Mouse (Mus musculus) kidney, postnatal 0 days (tissue): ENCODE measurements at regions not wholly inside any gene's neighbourhood (a gene's known extent, or its start where the extent isn't known, plus 50 kb on each side); places are given as distances from the start of the nearest gene placed in this dataset.

ENCODE experiments used
- ATAC-seq: fragments of 200-750 bp; cut with Nextera tagmentation; replicated peaks from 2 replicates; pipeline ENCODE4 v1.8.0; 2017; ENCODE audit warnings: low read depth, moderate number of reproducible peaks, moderate TSS enrichment, moderate library complexity; ENCODE audit not compliant: low FRiP score
- DNase-seq: peaks from one replicate; pipeline ENCODE4 v3.0.0-alpha.2; 2016; ENCODE audit warnings: low spot score
- H3K27ac ChIP-seq: fragments of 300-500 bp; sonication (generic); 2 replicates; pipeline ENCODE4 v1.5.1; 2014; ENCODE audit warnings: mild to moderate bottlenecking
- H3K27me3 ChIP-seq: fragments of 300-500 bp; sonication (generic); 2 replicates; pipeline ENCODE4 v1.6.1; 2014; ENCODE audit warnings: low read length, mixed read lengths; ENCODE audit not compliant: insufficient read depth
- H3K36me3 ChIP-seq: fragments of 300-500 bp; sonication (generic); 2 replicates; pipeline ENCODE4 v1.6.1; 2014; ENCODE audit warnings: low read length, mixed read lengths; ENCODE audit not compliant: insufficient read depth
- H3K4me1 ChIP-seq: fragments of 300-500 bp; sonication (generic); replicated peaks from 2 replicates; pipeline ENCODE4 v1.6.1; 2014; ENCODE audit warnings: antibody characterized with exemption, low read length, mixed read lengths; ENCODE audit not compliant: insufficient read depth
- H3K4me2 ChIP-seq: fragments of 300-500 bp; sonication (generic); 2 replicates; pipeline ENCODE4 v1.6.1; 2014; ENCODE audit warnings: mild to moderate bottlenecking, low read length, moderate library complexity, mixed read lengths
- H3K4me3 ChIP-seq: fragments of 300-500 bp; sonication (generic); replicated peaks from 2 replicates; pipeline ENCODE4 v1.5.1; 2014; ENCODE audit warnings: low read depth, low read length
- H3K9ac ChIP-seq: fragments of 300-500 bp; sonication (generic); 2 replicates; pipeline ENCODE4 v1.6.1; 2014; ENCODE audit warnings: low read depth, low read length
- H3K9me3 ChIP-seq: fragments of 300-500 bp; sonication (generic); replicated peaks from 2 replicates; pipeline ENCODE4 v1.6.1; 2016; ENCODE audit warnings: low read length, inconsistent platforms, mixed read lengths
- CTCF ChIP-seq: IDR thresholded peaks from 2 replicates; pipeline ENCODE4 v1.5.1; 2016; ENCODE audit warnings: antibody characterized with exemption, low read depth, mild to moderate bottlenecking, moderate library complexity
- WGBS: fragments of 180-500 bp; shearing (Covaris S2); extraction: QIAGEN DNeasy Blood & Tissue Kit; methylation state at CpG from one replicate; pipeline ENCODE4 v1.1.7; 2014; 5-methylcytosine and 5-hydroxymethylcytosine counted together

- Histone ChIP-seq H3K4me1 (no peaks in the 10 kb centered on the region), H3K9me3 (no peaks in the 10 kb centered on the region), H3K4me2 (no peak overlapping the region), H3K27me3 (no peaks in the 10 kb centered on the region), H3K27ac (no peak overlapping the region), H3K9ac (no peak overlapping the region), H3K36me3 (no peaks in the 10 kb centered on the region), H3K4me3 (no peak overlapping the region)
- WGBS: 87% methylated on average over 4 of the region's 4 CpGs
- no peak for TF ChIP-seq CTCF
- DNase-seq (no peak), ATAC-seq (no peak)
Observed at GRCm38 (mm10) chr10:118039056-118039455, 102.6 kb upstream of the Mdm1 start.

- H3K27me3 ChIP-seq: no peaks in the 10 kb centered on the region
- H3K4me3 ChIP-seq: no peak overlapping the region
- no peak overlapping the region for H3K27ac ChIP-seq
- DNase-seq (no peak), ATAC-seq (no peak)
- 90% methylated on average over 3 of the region's 3 CpGs for WGBS
- no peak overlapping the region for H3K9ac ChIP-seq
- no peak for TF ChIP-seq CTCF
- no peak overlapping the region for H3K4me2 ChIP-seq
- H3K36me3 ChIP-seq: no peaks in the 10 kb centered on the region
- no peaks in the 10 kb centered on the region for H3K4me1 ChIP-seq
- H3K9me3 ChIP-seq: no peaks in the 10 kb centered on the region
Observed at GRCm38 (mm10) chr10:118041068-118041467, 100.5 kb upstream of the Mdm1 start.

GRCm38 (mm10) chr10:118043761-118044160, 97.8 kb upstream of the Mdm1 start:
- no peak overlapping the region for H3K4me3 ChIP-seq
- WGBS: 49% methylated on average over 13 of the region's 13 CpGs
- no peaks in the 10 kb centered on the region for H3K27me3 ChIP-seq
- H3K4me1 ChIP-seq: no peaks in the 10 kb centered on the region
- no peak overlapping the region for H3K27ac ChIP-seq
- H3K9ac ChIP-seq: no peak overlapping the region
- H3K9me3 ChIP-seq: no peaks in the 10 kb centered on the region
- no peak overlapping the region for H3K4me2 ChIP-seq
- no peak for ATAC-seq
- H3K36me3 ChIP-seq: no peaks in the 10 kb centered on the region
- DNase-seq: no peak
- no peak for TF ChIP-seq CTCF

DNA sequence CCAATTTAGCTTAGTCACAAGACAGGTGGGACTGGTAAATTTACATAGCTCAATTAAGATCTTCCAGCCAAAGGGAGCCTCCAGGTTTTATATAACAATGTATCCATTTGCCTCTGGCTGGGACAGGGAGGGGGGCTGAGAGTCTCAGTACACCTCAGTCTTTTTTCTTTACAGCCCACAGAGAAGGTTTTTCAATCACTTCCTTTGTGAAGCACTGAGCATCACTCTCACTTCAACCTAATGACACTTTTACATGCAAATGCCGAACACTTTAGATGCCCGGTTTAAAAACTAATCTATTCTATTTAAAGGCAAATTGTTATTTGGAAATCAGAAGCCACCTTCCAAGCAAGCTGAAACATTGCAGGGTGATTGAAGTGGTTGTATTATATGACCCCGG, 96.8 kb upstream of the Mdm1 start:
- no peak for TF ChIP-seq CTCF
- Histone ChIP-seq H3K4me1 (no peaks in the 10 kb centered on the region), H3K9me3 (no peaks in the 10 kb centered on the region), H3K27me3 (no peaks in the 10 kb centered on the region), H3K9ac (no peak overlapping the region), H3K27ac (no peak overlapping the region), H3K4me3 (no peak overlapping the region), H3K4me2 (no peak overlapping the region), H3K36me3 (no peaks in the 10 kb centered on the region)
- WGBS: 58% methylated on average over 3 of the region's 3 CpGs
- DNase-seq: no peak
- ATAC-seq: no peak

DNA sequence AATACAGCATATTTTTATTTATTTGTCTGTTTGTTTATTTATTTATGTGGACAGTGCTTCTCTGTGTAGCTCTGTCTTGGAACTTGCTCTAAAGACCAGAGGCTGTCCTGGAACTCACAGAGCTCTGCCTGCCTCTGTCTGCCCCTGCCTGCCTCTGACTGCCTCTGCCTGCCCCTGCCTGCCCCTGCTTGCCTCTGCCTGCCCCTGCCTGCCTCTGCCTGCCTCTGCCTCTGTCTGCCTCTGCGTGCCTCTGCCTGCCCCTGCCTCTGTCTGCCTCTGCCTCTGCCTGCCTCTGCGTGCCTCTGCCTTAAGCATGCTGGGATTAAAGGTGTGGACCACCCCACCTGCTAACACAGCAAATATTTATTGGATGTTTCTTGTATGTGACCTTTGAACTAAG, 96.2 kb upstream of the Mdm1 start:
- Histone ChIP-seq H3K9ac (no peak overlapping the region), H3K27me3 (no peaks in the 10 kb centered on the region), H3K4me1 (no peaks in the 10 kb centered on the region), H3K9me3 (no peaks in the 10 kb centered on the region), H3K36me3 (no peaks in the 10 kb centered on the region), H3K4me2 (no peak overlapping the region), H3K4me3 (no peak overlapping the region), H3K27ac (no peak overlapping the region)
- WGBS: 91% methylated on average over 2 of the region's 2 CpGs
- no peak for ATAC-seq
- no peak for TF ChIP-seq CTCF
- no peak for DNase-seq

GRCm38 (mm10) chr10:118046328-118046727, 95.3 kb upstream of the Mdm1 start:
- DNase-seq (no peak), ATAC-seq (no peak)
- H3K9me3 ChIP-seq: no peaks in the 10 kb centered on the region
- H3K36me3 ChIP-seq: no peaks in the 10 kb centered on the region
- no peak for TF ChIP-seq CTCF
- H3K9ac ChIP-seq: no peak overlapping the region
- no peak overlapping the region for H3K4me3 ChIP-seq
- H3K27ac ChIP-seq: no peak overlapping the region
- H3K4me1 ChIP-seq: no peaks in the 10 kb centered on the region
- no peak overlapping the region for H3K4me2 ChIP-seq
- no peaks in the 10 kb centered on the region for H3K27me3 ChIP-seq
- 63% methylated on average over 4 of the region's 4 CpGs for WGBS

GRCm38 (mm10) chr10:118046831-118047230, 94.8 kb upstream of the Mdm1 start:
- ATAC-seq: no peak
- WGBS: 63% methylated on average over 1 of the region's 1 CpGs

More at GRCm38 (mm10) chr10:118046831-118047230, 94.8 kb upstream of the Mdm1 start:
- Histone ChIP-seq H3K27me3 (no peaks in the 10 kb centered on the region), H3K4me3 (no peak overlapping the region), H3K9me3 (no peaks in the 10 kb centered on the region), H3K9ac (no peak overlapping the region), H3K4me1 (no peaks in the 10 kb centered on the region), H3K4me2 (no peak overlapping the region), H3K36me3 (no peaks in the 10 kb centered on the region), H3K27ac (no peak overlapping the region)
- DNase-seq: no peak
- TF ChIP-seq CTCF: no peak
